Mouse (Mus musculus): ENCODE results near the gene Cep350. TPM values are rescaled to one million over a fixed set of nuclear protein-coding genes. Genes with fewer than 3 reads are reported as not detected.
A peak's percentile ranks its signal among the peaks of the same experiment; 100 is the strongest.
"Not testable (repeated sequence)": the region's sequence is repeated elsewhere in the genome, so short reads cannot be mapped to it uniquely, and the experiment has no call there.

The Cep350 gene
- total RNA-seq, 2 experiments from 2014 or later = 38.0 TPM

- intact Hi-C loops (cut with DNase I) = no loop called here
- no peak for DNase-seq
Measured at GRCm38 (mm10) chr1:155901348-155901747, 71.7 kb downstream of the Cep350 start.

GRCm38 (mm10) chr1:155894382-155894781, 78.7 kb downstream of the Cep350 start:
- intact Hi-C loops (cut with DNase I) = no loop called here
- DNase-seq = no peak

- intact Hi-C loops (cut with DNase I) = no loop called here
- no peak for DNase-seq
Measured at GRCm38 (mm10) chr1:155886846-155887245, 86.2 kb downstream of the Cep350 start.

GRCm38 (mm10) chr1:155882646-155883231, 90.3 kb downstream of the Cep350 start:
- DNase-seq; intact Hi-C loops (cut with DNase I): not testable (repeated sequence)

GRCm38 (mm10) chr1:155879596-155879995, 93.5 kb downstream of the Cep350 start:
- intact Hi-C loops (cut with DNase I) = no loop called here
- no peak for DNase-seq

DNA sequence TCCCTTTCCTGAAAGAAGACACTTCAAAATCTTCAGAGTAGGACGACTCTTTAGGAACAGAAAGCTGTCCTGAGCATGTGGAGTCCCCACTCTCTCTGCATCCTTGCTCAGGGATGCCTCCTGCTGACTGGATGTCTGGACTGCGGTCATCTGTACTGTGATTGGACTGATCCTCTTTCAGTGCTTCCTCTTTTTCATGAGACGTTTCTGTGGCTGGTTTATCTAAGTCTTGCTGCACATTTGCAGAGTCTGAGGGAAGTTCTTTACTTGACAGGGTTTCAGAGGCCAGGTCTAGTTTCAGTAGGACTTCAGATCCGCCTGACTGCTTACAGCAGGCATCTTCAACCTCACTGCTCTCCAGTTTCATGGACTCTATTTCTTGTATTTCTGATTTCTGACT, 110.1 kb downstream of the Cep350 start:
- peak in 1 of 2 experiments; percentile 9 for DNase-seq
- intact Hi-C loops (cut with DNase I) = loop anchor here (5.0 kb wide), 1 partner anchor 286 kb away; no protein-coding TSS in a partner anchor

DNA sequence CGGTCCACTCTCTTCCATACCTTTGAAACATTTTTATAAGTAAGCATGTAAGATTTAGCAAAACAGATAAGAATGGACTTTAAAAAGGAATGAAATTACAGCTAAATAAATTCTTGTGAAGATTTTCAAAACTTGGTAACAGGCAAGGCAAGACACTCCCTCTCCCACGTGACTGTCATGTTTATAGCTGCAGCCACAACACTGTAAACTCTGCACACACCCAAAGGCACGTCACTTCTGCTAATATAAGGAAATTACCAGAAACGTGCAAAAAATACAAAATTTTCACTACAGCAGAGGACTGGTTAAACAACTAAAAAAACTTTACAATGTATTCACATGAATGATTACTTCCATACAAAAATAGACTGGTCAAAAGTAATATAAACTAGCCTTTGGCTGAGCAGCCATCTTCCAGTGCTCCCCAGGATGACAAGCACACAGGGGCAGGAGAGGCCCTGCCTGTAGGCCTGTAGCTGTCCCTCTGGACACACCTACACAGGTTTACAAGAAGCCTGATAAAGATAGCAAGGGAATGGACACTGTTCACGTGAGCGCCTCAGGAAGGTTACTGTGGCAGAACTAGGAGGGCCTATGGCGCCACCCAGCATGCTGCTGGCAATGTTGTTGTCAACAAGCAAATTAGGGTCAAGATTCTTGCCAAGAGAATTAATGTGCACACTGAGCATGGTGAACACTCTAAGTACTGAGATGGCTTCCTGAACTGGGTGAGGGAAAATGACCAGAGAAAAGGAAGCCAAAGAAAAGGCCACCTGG, 117.9 kb downstream of the Cep350 start:
- DNase-seq = no peak
- intact Hi-C loops (cut with DNase I) = loop anchor here (5.0 kb wide), 1 partner anchor 63 kb away; no protein-coding TSS in a partner anchor

DNA sequence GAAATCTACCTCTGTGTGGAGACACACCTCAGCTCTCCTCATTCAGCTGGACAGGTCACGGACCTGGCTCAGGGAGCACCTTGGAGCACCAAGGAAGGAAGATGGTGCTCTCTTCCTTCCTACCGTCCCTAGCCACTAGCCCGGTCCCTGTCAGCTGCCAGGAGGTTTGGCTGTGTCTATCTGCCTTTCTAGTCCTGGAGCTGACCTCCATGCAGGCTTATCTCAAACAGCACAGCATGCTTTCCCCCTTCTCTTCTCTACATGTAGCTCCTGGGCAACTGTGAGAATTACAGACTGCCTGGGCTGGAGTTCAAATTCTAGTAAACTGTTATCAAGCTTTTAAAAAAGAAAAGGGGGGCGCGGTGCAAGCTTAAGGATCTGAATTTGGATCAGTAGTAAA, 120.0 kb downstream of the Cep350 start:
- DNase-seq = no peak
- intact Hi-C loops (cut with DNase I) = loop anchor here (5.0 kb wide), 1 partner anchor 61 kb away; no protein-coding TSS in a partner anchor

DNA sequence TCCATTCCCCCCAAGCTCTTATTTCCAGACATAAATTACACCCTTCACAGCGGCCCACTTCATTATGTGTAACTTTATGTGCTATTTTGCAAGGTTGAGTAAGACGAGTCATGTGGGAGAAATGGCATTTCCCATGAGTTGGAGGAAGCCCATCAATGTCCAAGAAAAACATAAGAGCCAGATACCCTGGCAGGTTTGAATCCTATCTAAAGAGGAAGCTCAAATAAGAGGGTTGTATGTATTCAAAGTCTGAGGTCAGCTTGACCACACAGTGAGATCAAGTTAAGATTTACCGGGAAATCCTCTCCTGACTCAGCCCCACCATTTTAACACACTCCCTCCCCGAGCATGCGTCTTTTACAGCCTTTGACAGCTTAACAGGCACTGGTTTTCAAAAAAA, 128.8 kb downstream of the Cep350 start:
- DNase-seq = no peak
- intact Hi-C loops (cut with DNase I) = no loop called here

DNA sequence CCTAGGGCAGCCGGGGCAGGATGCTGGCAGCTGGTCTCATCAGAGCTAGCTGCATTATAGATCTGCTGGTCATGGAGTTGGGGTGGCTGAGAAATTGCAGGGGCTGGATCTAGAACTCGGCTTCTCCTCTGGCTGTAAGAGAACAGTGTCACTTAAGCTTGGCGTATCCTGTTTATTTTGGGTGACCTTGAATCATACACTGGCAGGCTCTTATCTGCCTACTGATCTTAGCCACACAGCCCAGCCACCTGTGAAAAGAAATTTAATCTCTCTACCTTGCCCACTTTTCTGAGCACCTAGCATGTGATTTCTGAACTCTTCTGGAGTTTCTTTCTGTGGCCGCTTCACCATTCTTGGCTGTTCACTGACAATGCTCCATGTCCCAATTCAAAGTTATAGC, 129.5 kb downstream of the Cep350 start:
- intact Hi-C loops (cut with DNase I) = no loop called here

DNA sequence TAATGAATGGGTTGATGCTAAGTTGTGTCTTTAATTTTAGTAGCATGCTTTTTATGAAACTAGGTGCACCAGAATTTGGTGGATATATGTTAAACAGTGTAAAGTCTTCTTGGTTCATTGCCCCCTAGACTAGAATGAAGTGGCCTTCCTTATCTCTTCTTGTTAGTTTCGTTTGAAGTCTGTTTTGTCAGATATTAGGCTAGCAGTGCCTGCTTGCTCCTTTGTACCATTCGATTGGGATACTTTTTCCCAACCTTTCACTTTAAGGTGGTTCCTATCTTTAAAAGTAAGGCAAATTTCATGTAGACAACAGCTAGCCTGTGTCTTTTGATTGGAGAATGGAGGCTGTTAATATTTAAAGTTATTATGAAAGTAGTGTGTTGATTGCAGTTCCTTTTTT, 137.4 kb downstream of the Cep350 start:
- DNase-seq = no peak
- intact Hi-C loops (cut with DNase I) = no loop called here

More for the DNA sequence above, 129.5 kb downstream of the Cep350 start:
- no peak for DNase-seq

DNA sequence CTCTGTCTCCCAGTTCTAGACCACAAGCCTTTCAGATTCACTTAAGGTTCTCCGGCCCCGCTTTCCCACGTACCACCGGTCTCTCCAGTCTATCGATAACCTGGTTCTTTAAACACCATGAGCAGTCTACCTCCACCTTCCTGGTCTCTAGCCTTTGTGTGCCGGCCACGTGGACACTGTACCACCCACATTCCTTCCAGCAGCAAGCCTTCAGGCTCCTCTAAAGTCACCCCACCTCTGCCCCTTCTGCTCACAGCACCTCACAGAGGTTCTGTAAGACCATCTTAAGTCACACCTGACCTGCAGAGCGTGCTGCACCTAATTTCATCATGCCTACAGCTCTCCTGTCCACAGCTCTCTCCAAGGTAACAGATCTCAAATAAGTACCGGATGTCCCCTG, 139.4 kb downstream of the Cep350 start:
- intact Hi-C loops (cut with DNase I) = no loop called here
- DNase-seq = no peak

DNA sequence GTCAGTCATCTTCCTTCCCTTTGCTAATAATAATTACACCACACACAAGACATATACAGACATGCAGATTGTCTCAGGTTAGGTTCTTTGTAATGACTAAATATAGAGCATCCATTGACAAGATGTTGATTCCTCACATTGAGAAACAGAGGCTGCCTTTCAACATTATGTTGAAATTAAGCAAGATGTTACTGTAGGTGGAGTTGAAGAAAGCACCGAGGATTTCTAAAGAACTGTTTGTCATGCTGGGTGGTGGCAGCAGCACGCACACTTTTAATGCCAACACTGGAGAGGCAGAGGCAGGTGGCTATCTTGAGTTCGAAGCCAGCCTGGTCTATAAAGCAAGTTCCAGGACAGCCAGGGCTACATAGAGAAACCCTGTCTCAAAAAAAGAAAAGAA, 141.1 kb downstream of the Cep350 start:
- intact Hi-C loops (cut with DNase I) = no loop called here
- no peak for DNase-seq

- intact Hi-C loops (cut with DNase I) = no loop called here
- DNase-seq = no peak
Measured at GRCm38 (mm10) chr1:155830861-155831260, 142.2 kb downstream of the Cep350 start.

- DNase-seq = no peak
- intact Hi-C loops (cut with DNase I) = no loop called here
Measured at GRCm38 (mm10) chr1:155827703-155828295, 145.3 kb downstream of the Cep350 start.

GRCm38 (mm10) chr1:155826803-155827395, 146.2 kb downstream of the Cep350 start:
- intact Hi-C loops (cut with DNase I) = no loop called here

DNA sequence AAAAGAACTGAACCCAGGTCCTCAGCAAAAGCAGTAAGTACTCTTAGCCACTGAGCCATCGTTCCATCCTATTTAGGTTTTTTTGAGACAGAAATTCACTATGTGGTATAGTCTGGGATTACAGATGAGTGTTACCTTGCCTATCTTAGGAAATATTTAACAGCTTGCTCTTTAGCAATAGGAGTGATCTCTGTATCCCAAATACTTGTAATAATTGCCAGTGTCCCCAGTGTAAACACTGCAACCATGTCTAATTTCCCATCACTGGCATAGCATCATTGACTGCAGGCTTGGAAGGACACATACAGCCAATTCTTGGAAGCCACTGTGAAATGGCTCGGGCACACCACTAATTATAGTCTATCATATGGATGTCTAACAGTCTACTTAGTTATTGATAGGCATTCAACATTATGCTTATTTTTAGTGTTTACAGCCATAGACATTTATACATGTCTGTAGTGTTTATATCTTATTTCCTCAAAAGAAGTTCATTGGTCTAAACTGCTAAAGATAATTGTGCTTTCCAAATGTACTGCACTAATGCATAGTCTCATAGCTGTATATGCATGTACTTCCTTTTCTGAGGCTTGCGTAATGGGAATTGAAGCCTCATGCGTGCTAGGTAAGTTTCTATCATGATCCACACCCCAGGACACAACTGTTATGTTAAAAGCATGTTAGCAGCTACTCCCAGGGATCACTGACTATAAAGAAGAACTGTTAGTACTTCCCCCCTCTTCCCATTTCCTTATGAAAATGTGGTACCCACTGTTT, 146.9 kb downstream of the Cep350 start:
- intact Hi-C loops (cut with DNase I) = no loop called here

More at GRCm38 (mm10) chr1:155826803-155827395, 146.2 kb downstream of the Cep350 start:
- DNase-seq = no peak

GRCm38 (mm10) chr1:155820646-155821045, 152.4 kb downstream of the Cep350 start:
- no peak for DNase-seq
- intact Hi-C loops (cut with DNase I) = no loop called here

More for the DNA sequence above, 146.9 kb downstream of the Cep350 start:
- DNase-seq = no peak

DNA sequence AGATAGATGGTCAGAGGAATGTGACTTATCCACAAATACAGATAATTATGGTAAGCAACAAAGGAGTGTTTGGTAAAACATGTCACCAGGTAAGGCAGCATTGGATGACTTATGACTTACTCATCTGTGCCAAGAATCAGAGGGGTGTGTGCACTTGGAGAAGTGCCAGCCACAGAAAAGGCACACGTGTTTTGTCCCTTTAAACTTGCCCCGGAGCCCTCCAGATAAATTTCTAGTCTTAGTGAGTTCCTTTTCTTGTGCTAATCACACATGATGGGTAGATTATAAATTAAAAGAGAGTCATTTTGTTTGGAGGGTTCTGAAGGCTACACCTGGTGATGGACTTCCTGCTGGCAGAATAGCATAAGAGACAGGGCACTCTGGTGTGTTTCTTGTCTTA, 156.9 kb downstream of the Cep350 start:
- intact Hi-C loops (cut with DNase I) = loop anchor here (10.0 kb wide), 2 partner anchors 219 to 839 kb away; partner anchors contain the start of genes Tor1aip1 and Tor1aip2
- DNase-seq = no peak

Measured in heart, postnatal 36 days (tissue).